Mouse (Mus musculus) liver, embryonic 14.5 days (tissue): ENCODE results near the gene Itgb7.

ENCODE experiments used
- CTCF ChIP-seq: IDR thresholded peaks from 2 replicates; pipeline ENCODE4 v1.5.1; 2016; ENCODE audit warnings: antibody characterized with exemption, low read depth, control low read depth
- EP300 ChIP-seq: IDR thresholded peaks from 2 replicates; pipeline ENCODE4 v1.6.1; 2016; ENCODE audit warnings: antibody characterized with exemption, low read depth

- TF ChIP-seq EP300 (no peak), CTCF (peak; percentile 17; the same call in 1 of the 2 replicates)
These were observed 42.4 kb upstream of the Itgb7 start for GRCm38 (mm10) chr15:102273982-102274716.
